Mouse (Mus musculus): ENCODE measurements around the gene Cnot11.
"Not testable (repeated sequence)": the region's sequence is repeated elsewhere in the genome, so short reads cannot be mapped to it uniquely, and the experiment has no call there.

Gene Cnot11

DNA sequence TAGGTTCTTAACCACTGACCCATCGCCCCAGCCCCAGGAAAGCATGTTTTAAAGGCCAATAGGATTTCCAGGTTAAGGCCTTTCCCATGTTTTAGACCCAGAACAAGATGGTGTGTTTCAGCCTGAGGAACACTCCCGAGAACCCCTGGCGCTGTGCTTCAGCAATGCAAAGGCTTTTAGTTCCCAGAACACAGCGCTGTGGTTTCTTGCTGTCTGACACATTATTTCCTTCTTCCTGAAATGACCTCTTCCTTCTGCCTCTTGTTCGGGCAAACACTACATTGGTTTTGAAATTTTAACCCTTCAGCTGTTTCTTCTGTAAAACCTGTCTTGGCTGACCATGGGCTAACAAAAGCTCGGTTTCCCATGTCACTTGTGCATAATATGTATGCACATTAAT lies 44.3 kb downstream of the Cnot11 start:
- DNase-seq (ENCODE audit: low read depth), result no peak

DNA sequence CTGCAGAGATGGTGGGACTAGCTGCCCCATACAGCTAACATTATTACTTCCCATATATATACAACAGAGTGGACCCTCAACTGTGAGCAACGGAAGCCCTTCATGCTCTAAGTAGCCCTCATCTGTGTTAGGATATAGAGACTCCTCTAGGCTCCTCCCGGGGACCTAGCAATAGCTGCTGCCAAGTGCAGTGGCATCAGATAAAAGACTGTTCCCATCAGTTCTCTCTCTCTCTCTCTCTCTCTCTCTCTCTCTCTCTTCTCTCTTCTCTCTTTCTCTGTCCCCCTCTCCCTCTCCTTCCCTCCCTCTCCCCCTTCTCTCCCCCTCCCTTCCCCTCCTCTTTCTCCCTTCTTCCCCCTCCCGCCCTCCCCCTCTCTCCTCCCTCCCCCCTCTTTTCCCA lies 46.4 kb downstream of the Cnot11 start:
- no peak for DNase-seq (ENCODE audit: low read depth)

DNA sequence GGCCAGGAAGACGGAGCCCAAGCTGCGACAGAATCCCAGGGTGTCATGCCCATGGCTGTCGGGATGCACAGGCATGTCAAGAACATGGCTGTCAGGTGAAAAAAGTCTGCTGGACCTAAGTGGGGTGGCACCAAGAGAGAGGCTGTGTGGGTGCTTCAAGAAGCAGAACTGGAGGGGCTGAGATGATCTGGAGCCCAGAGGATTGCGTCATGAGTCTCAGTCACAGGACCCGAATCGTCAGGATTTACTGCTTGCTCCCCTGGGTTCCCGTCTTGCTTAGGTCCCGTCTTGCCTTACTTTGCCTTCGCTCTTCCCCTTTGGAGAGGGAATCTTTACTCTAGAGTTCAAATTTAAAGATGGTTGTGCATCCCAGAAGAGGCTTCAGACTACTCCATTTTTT lies 48.4 kb downstream of the Cnot11 start:
- DNase-seq (ENCODE audit: low read depth), result no peak

DNA sequence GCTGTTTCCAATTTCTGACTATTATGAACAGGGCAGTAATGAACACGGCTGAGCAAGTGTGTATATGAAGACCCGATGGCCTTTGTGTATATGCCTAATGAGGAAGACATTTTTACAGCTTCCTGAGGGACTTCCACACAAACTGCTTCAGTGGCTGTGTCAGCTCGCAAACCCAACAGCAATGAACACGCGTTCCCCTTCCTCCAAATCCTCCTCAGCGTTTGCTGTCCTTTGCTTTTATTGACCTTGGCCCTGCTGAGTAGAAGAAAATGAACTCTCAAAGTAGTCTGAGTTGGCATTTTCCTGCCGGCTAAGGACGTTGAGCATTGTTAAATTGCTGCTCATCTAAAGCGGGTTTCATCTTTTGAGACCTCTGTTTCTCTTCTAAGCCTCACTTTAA lies 50.6 kb downstream of the Cnot11 start:
- DNase-seq (ENCODE audit: low read depth), result no peak

DNA sequence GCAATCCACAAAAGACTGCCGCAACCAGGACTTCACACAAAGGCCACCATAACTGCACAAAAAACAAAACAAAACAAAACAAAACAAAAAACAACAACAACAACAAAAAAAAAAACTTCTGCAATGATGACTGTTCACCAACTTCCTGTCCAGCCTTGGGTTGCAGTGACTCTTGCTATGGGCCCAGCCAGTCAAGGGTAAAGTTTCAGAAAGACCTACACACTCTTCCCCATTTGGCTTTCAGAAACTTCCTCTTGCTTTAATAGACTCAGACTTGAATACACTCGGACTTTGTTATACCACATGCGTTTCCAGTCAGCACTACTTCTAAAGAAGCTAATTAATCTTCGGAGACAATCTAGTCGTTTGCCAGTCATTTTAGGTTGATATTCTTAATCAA lies 55.4 kb downstream of the Cnot11 start:
- no peak for DNase-seq (ENCODE audit: low read depth)

DNA sequence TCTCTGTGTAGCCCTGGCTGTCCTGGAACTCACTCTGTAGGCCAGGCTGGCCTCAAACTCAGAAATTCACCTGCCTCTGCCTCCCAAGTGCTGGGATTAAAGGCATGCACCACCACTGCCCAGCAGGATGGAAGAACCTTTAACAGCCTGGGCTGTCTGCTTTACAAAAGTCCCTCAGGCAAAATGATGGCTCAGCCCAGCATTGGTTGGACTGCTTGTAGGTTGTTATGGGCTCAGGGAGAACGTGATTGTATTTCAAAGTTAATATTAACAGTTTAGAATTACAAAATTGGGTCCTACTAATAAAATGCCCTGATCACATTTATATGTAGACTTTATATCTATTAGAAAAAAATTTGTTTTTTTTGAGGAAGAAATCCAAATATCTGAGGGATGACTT lies 56.8 kb downstream of the Cnot11 start:
- DNase-seq (ENCODE audit: low read depth), result not testable (repeated sequence)

DNA sequence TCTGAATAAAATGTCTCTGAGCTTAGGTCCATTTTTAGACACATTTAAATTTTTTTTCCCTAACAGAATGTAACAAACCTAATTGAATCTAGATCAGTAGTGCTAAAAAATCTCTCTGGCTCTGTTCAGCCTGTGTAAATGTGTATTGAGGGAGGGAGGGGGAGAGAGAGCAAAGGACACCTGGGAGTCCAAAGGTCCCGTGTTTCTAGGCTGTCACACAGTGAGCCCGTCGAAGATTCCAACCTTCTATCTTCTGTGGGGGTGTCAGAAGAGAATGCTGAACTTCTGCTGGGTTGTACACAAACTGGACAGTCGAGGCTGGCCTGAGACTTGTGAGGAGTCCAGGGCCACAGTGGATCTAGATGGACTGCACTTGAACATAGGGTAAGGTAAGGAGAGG lies 57.3 kb downstream of the Cnot11 start:
- DNase-seq (ENCODE audit: low read depth), result no peak

DNA sequence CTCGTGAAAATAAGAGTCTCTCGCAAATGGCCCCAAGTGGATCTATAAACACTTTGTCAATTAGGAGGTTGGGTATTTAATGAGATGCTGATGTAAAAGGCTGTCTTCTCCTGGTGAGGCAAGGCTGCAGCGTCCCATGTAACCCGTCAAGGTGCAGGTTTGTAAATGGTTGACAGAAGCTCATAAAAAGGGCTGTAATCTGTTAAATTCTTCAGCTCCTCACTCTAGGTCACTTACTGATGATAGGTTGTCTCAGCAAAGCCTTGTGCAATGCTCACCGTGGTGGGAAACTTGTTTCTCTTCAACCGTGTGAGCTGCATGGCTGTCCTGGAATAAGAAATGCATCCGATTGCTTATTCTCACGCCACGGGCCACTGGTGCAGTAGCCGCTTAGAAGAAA lies 59.0 kb downstream of the Cnot11 start:
- DNase-seq (ENCODE audit: low read depth), result no peak

Data from NIH3T3 (cell line).